Mouse (Mus musculus): ENCODE data around the gene Hcn1. TPM values are rescaled to one million over a fixed set of nuclear protein-coding genes. Genes with fewer than 3 reads are reported as not detected.
A peak's percentile ranks its signal among the peaks of the same experiment; 100 is the strongest.

Gene Hcn1
- total RNA-seq (2014; fragmentation: Nextera tagmentation) (not detected in 2 replicates), total RNA-seq (2017) (not detected in 2 replicates)

GRCm38 (mm10) chr13:117602181-117602580 is at the start of gene Hcn1:
Gene Hcn1 (plus strand): TSS chr13:117602320.
- ATAC-seq (replicated peaks; ENCODE audit: low FRiP score, low TSS enrichment, poor library complexity, severe bottlenecking) = peak; percentile 91

GRCm38 (mm10) chr13:117567251-117567650 is 34.9 kb upstream of the Hcn1 start:
- ATAC-seq (replicated peaks; ENCODE audit: low FRiP score, low TSS enrichment, poor library complexity, severe bottlenecking) = no peak

GRCm38 (mm10) chr13:117571747-117572146 is 30.4 kb upstream of the Hcn1 start:
- ATAC-seq (replicated peaks; ENCODE audit: low FRiP score, low TSS enrichment, poor library complexity, severe bottlenecking) = no peak

- no peak for ATAC-seq (replicated peaks; ENCODE audit: low FRiP score, low TSS enrichment, poor library complexity, severe bottlenecking)
Observed at GRCm38 (mm10) chr13:117594494-117595182, 7.5 kb upstream of the Hcn1 start.

- ATAC-seq (replicated peaks; ENCODE audit: low FRiP score, low TSS enrichment, poor library complexity, severe bottlenecking) = no peak
Observed at GRCm38 (mm10) chr13:117595183-117595532, 7.0 kb upstream of the Hcn1 start.

- no peak for ATAC-seq (replicated peaks; ENCODE audit: low FRiP score, low TSS enrichment, poor library complexity, severe bottlenecking)
Observed at GRCm38 (mm10) chr13:117601331-117601965, 672 bp upstream of the Hcn1 start.

- ATAC-seq (replicated peaks; ENCODE audit: low FRiP score, low TSS enrichment, poor library complexity, severe bottlenecking) = no peak
Observed at GRCm38 (mm10) chr13:117602617-117603358, 668 bp downstream of the Hcn1 start.

GRCm38 (mm10) chr13:117603421-117603820 is 1.3 kb downstream of the Hcn1 start:
- ATAC-seq (replicated peaks; ENCODE audit: low FRiP score, low TSS enrichment, poor library complexity, severe bottlenecking) = no peak

GRCm38 (mm10) chr13:117604073-117604472 is 2.0 kb downstream of the Hcn1 start:
- ATAC-seq (replicated peaks; ENCODE audit: low FRiP score, low TSS enrichment, poor library complexity, severe bottlenecking) = peak; percentile 75

GRCm38 (mm10) chr13:117604971-117605750 is 3.0 kb downstream of the Hcn1 start:
- no peak for ATAC-seq (replicated peaks; ENCODE audit: low FRiP score, low TSS enrichment, poor library complexity, severe bottlenecking)

- ATAC-seq (replicated peaks; ENCODE audit: low FRiP score, low TSS enrichment, poor library complexity, severe bottlenecking) = no peak
Observed at GRCm38 (mm10) chr13:117611881-117612280, 9.8 kb downstream of the Hcn1 start.

- no peak for ATAC-seq (replicated peaks; ENCODE audit: low FRiP score, low TSS enrichment, poor library complexity, severe bottlenecking)
Observed at GRCm38 (mm10) chr13:117619544-117619943, 17.4 kb downstream of the Hcn1 start.

- no peak for ATAC-seq (replicated peaks; ENCODE audit: low FRiP score, low TSS enrichment, poor library complexity, severe bottlenecking)
Observed at GRCm38 (mm10) chr13:117657501-117657900, 55.4 kb downstream of the Hcn1 start.

- no peak for ATAC-seq (replicated peaks; ENCODE audit: low FRiP score, low TSS enrichment, poor library complexity, severe bottlenecking)
Observed at GRCm38 (mm10) chr13:117658414-117659175, 56.5 kb downstream of the Hcn1 start.

- no peak for ATAC-seq (replicated peaks; ENCODE audit: low FRiP score, low TSS enrichment, poor library complexity, severe bottlenecking)
Observed at GRCm38 (mm10) chr13:117659511-117659910, 57.4 kb downstream of the Hcn1 start.

- ATAC-seq (replicated peaks; ENCODE audit: low FRiP score, low TSS enrichment, poor library complexity, severe bottlenecking) = no peak; the same call in 1 of the 2 replicates
Observed at GRCm38 (mm10) chr13:117662661-117663060, 60.5 kb downstream of the Hcn1 start.

- no peak for ATAC-seq (replicated peaks; ENCODE audit: low FRiP score, low TSS enrichment, poor library complexity, severe bottlenecking)
Observed at GRCm38 (mm10) chr13:117669303-117669702, 67.2 kb downstream of the Hcn1 start.

GRCm38 (mm10) chr13:117671851-117672250 is 69.7 kb downstream of the Hcn1 start:
- ATAC-seq (replicated peaks; ENCODE audit: low FRiP score, low TSS enrichment, poor library complexity, severe bottlenecking) = no peak

- ATAC-seq (replicated peaks; ENCODE audit: low FRiP score, low TSS enrichment, poor library complexity, severe bottlenecking) = no peak
Observed at GRCm38 (mm10) chr13:117676418-117676817, 74.3 kb downstream of the Hcn1 start.
